Mouse (Mus musculus) naive thymus-derived CD4-positive, alpha-beta T cell, adult 5 months (primary cell): ENCODE measurements around the gene Zfp967. TPM values are rescaled to one million over a fixed set of nuclear protein-coding genes. Genes with fewer than 3 reads are reported as not detected.

Source experiments
- polyA plus RNA-seq: library from polyadenylated mRNA; unstranded; fragments of 100-300 nt; shearing (Covaris generic); gene quantifications from one replicate; pipeline ENCODE4 v1.2.1, GENCODE M21; 2017

Gene Zfp967
- polyA plus RNA-seq = not detected

DNA sequence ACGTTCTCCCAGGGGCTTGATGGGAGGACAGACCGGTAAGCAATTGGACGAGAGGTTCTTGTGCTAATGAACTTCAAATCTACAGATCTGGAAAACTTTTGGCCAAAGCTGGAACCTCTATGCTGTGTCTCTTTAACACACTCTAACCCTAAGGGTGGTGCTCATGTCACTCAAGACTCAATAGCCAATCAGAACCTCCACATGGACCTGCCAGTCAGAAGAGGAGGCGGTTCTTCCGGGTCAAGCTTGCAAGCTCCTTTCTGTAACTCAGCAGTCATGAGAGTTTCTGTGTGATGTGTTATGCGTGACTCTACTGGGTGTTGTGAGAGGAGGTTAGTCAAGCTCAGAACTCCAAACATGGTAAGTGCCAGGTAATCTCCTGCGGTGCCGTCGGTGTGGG, at the start of gene Zfp967:
Gene Zfp967 (plus strand): TSS at position 301 of the 400 bp plus-strand sequence.

DNA sequence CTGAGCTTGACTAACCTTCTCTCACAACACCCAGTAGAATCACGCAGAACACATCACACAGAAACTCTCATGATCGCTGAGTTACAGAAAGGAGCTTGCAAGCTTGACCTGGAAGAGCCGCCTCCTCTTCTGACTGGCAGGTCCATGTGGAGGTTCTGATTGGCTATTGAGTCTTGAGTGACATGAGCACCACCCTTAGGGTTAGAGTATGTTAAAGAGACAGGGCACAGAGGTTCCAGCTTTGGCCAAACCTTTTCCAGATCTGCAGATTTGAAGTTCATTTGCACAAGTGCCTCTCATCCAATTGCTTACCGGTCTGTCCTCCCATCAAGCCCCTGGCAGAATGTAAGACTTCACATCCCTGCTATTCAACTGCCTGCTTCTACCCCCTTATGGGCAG, 34.2 kb upstream of the Zfp967 start, which contains the start of gene Gm14434:
Gene Gm14434 (minus strand): TSS at position 101 of the 400 bp plus-strand sequence.

Other genes with a start within 250 kb of the Zfp967 start
- not detected for gene Gm11009, start 201.6 kb upstream of the Zfp967 start, polyA plus RNA-seq
- gene Gm14435, start 97.5 kb upstream of the Zfp967 start, polyA plus RNA-seq = 5.5 TPM
- gene Gm14434, start 34.3 kb upstream of the Zfp967 start, polyA plus RNA-seq = not detected
- 1.7 TPM for gene Gm14308, start 115.3 kb downstream of the Zfp967 start, polyA plus RNA-seq
- 3.8 TPM for gene Zfp973, start 149.5 kb downstream of the Zfp967 start, polyA plus RNA-seq
- 2.7 TPM for gene Gm14305, start 187.3 kb downstream of the Zfp967 start, polyA plus RNA-seq